Mouse (Mus musculus) heart, embryonic 13.5 days (tissue): ENCODE data around the gene St3gal4. TPM values are rescaled to one million over a fixed set of nuclear protein-coding genes. Genes with fewer than 3 reads are reported as not detected.
A peak's percentile ranks its signal among the peaks of the same experiment; 100 is the strongest.

ENCODE experiments used
- ATAC-seq: fragments of 200-750 bp; cut with Nextera tagmentation; 2 replicates; pipeline ENCODE4 v1.8.0; 2017; ENCODE audit warnings: moderate TSS enrichment; ENCODE audit not compliant: insufficient number of reproducible peaks, low FRiP score, low TSS enrichment; ENCODE audit errors: extremely low read depth
- H3K27ac ChIP-seq: fragments of 300-500 bp; sonication (generic); replicated peaks from 2 replicates; pipeline ENCODE4 v1.5.1; 2015; ENCODE audit warnings: moderate library complexity, mild to moderate bottlenecking, inconsistent platforms
- H3K27me3 ChIP-seq: fragments of 300-500 bp; sonication (generic); replicated peaks from 2 replicates; pipeline ENCODE4 v1.6.1; 2015; ENCODE audit warnings: mild to moderate bottlenecking, inconsistent platforms
- H3K36me3 ChIP-seq: fragments of 300-500 bp; sonication (generic); 2 replicates; pipeline ENCODE4 v1.6.1; 2015; ENCODE audit warnings: mild to moderate bottlenecking, inconsistent platforms
- H3K4me1 ChIP-seq: fragments of 300-500 bp; sonication (generic); 2 replicates; pipeline ENCODE4 v1.6.1; 2015; ENCODE audit warnings: inconsistent platforms
- H3K4me2 ChIP-seq: fragments of 300-500 bp; sonication (generic); 2 replicates; pipeline ENCODE4 v1.6.1; 2015; ENCODE audit warnings: inconsistent platforms, mild to moderate bottlenecking, moderate library complexity
- H3K4me3 ChIP-seq: fragments of 300-500 bp; sonication (generic); 2 replicates; pipeline ENCODE4 v1.5.1; 2015; ENCODE audit warnings: moderate library complexity, mild to moderate bottlenecking, inconsistent platforms
- H3K9ac ChIP-seq: fragments of 300-500 bp; sonication (generic); 2 replicates; pipeline ENCODE4 v1.6.1; 2015; ENCODE audit warnings: inconsistent platforms, mild to moderate bottlenecking, moderate library complexity
- H3K9me3 ChIP-seq: fragments of 300-500 bp; sonication (generic); 2 replicates; pipeline ENCODE4 v1.6.1; 2016; ENCODE audit warnings: inconsistent platforms
- WGBS: fragments of 180-500 bp; shearing (Covaris S2); methylation state at CpG from one replicate; pipeline ENCODE4 v1.1.7; 2015; ENCODE audit warnings: mixed read lengths; 5-methylcytosine and 5-hydroxymethylcytosine counted together
- polyA plus RNA-seq: library from polyadenylated mRNA; unstranded; fragments of >200 nt; fragmentation: Nextera tagmentation; extraction: Ambion mirVana; gene quantifications from 2 replicates; pipeline ENCODE4 v1.2.1, GENCODE M21; 2015

Gene St3gal4
- polyA plus RNA-seq, 1 experiment from 2014 or later = 15.4 TPM

DNA sequence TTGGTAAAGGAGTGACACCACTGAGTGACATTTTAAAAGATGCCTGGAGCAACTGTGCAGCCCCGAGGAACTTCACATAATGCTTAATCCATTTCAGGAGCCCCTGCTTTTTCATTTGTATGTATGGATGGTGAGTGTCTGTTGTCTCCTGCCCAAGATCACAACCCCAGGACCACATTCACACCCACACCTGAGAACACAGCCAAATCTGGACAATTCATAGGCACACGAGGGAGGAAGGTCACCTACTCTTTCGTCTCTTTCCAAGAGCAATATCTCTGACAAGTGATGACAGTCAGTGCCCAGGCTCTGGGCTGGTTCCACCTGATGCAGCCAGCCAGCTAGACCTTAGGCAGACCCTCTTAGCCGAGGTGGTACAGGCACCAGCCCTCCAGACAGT lies 14.4 kb downstream of the St3gal4 start:
- WGBS = 44% methylated on average over 4 of the region's 4 CpGs

DNA sequence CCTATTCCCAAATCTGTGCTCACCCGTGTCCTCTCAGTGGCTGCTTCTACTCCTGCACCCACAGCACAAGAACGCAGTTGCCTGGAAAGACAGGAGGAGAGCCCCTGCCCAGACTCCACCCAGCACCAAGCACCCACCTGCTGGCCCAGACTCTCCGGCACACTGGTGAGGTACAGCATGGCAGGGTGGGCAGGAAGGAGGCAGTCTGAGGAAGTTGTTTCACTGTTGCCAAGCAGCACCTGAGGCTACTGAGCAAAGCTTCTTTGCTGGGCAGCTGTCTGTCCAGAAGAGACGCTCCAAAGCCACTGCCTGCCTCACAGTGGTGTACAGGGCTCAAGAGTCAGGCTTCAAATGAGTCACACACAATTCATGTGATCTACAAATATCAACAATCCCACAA lies 20.3 kb downstream of the St3gal4 start:
- H3K9me3 ChIP-seq = no peaks in the 10 kb centered on the region
- H3K9ac ChIP-seq = no peak overlapping the region
- no peak for ATAC-seq
- no peaks in the 10 kb centered on the region for H3K27me3 ChIP-seq
- no peak overlapping the region for H3K4me3 ChIP-seq
- H3K4me1 ChIP-seq = peaks cover 18% of the 10 kb centered on the region
- 0 out of 2 replicates have a peak, but pooled peaks cover 6% of the 10 kb centered on the region for H3K36me3 ChIP-seq
- H3K27ac ChIP-seq = no peak overlapping the region
- 73% methylated on average over 4 of the region's 4 CpGs for WGBS
- no peak overlapping the region for H3K4me2 ChIP-seq

More for the DNA sequence above, 14.4 kb downstream of the St3gal4 start:
- no peak overlapping the region for H3K4me3 ChIP-seq
- H3K27ac ChIP-seq = 0 out of 2 replicates have a peak overlapping the region, but pooled peaks have one; percentile 2
- ATAC-seq = no peak
- H3K9me3 ChIP-seq = no peaks in the 10 kb centered on the region
- H3K36me3 ChIP-seq = 0 out of 2 replicates have a peak, but pooled peaks cover 6% of the 10 kb centered on the region
- H3K4me2 ChIP-seq = no peak overlapping the region
- H3K4me1 ChIP-seq = peaks cover 43% of the 10 kb centered on the region
- no peaks in the 10 kb centered on the region for H3K27me3 ChIP-seq
- H3K9ac ChIP-seq = no peak overlapping the region

DNA sequence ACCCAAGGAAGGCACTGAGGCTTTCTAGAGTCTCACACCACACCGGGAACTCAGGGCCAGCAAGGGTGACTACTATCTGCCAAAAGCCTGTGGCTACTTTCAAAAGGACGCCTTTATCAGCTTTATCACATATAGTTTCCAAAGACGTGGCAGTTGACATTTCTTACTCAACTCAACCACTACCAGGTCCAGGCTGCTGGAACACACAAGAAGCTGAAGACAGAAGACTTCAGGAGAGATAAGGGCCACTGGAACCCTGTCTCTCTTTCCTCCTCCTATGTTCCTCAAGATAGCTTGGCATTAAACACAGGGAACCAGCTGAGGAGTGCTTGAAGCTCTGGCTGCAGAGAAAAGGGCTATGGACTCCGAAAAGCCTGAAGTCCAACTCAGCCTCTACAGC lies 21.2 kb downstream of the St3gal4 start:
- no peak overlapping the region for H3K4me2 ChIP-seq
- ATAC-seq = no peak
- H3K9ac ChIP-seq = no peak overlapping the region
- no peak overlapping the region for H3K4me3 ChIP-seq
- H3K9me3 ChIP-seq = no peaks in the 10 kb centered on the region
- H3K4me1 ChIP-seq = peaks cover 18% of the 10 kb centered on the region
- WGBS = 36% methylated on average over 4 of the region's 4 CpGs
- no peaks in the 10 kb centered on the region for H3K27me3 ChIP-seq
- no peak overlapping the region for H3K27ac ChIP-seq
- 0 out of 2 replicates have a peak, but pooled peaks cover 6% of the 10 kb centered on the region for H3K36me3 ChIP-seq

DNA sequence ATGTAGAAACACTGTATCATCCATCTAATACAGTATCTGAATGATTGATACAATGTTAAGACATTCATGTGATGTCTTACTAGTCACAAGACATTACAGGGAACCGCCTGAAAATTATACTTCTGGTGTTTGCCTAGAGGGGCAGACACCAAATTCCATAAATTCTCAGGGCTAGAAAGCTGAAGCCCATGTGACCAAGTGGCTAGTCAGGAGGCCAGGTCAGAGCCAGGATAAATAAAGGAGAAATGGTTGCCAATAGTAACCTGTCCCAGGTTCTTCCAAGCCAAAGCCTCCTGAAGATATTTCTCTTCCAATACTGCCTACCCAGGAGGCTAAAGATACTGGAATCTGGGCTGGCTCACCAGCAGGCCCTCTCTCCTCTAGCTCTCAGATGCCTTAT lies 23.3 kb downstream of the St3gal4 start:
- Histone ChIP-seq H3K9ac (no peak overlapping the region), H3K4me3 (no peak overlapping the region), H3K4me1 (peaks cover 18% of the 10 kb centered on the region), H3K36me3 (0 out of 2 replicates have a peak, but pooled peaks cover 2% of the 10 kb centered on the region), H3K27ac (no peak overlapping the region), H3K27me3 (no peaks in the 10 kb centered on the region), H3K9me3 (no peaks in the 10 kb centered on the region), H3K4me2 (no peak overlapping the region)
- 86% methylated on average over 1 of the region's 1 CpGs for WGBS
- ATAC-seq = no peak

DNA sequence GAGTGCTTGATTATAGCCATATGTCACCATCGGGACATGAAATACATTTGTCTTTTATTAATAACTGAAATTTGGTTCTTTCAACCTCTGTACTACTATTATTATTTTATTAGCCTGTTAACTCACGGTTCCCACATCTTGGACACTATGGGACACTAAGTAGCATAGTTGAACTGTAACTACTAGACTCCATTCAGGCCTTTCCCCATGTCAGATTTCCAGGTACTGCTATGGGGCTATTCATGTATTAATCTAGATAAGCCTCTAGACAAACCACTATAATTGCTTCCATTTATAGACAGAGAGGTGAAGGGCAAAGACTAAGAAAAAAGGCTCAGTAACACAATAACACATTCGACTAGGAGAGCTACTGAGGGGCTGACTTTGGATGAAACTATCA lies 25.7 kb downstream of the St3gal4 start:
- WGBS = 82% methylated on average over 3 of the region's 3 CpGs

DNA sequence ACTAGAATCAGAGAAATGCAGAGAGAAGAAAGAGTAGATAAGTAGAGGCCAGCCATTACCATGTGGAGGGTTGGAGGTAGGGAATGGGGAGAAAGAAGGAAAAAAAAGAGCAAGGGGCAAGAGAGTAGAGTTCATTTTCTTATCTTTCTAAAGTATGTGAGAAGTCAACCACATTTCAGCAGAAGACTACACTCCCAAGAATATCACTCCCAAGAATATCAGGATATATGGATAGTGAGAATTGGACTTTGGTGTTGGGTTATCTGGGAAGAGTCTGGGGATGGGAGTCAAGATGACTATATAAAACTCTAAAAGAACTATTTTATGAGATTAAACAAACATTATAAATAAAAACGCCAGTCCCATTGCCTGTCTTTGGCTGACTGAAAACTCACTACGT lies 26.2 kb downstream of the St3gal4 start:
- Histone ChIP-seq H3K4me2 (no peak overlapping the region), H3K9me3 (no peaks in the 10 kb centered on the region), H3K4me1 (peaks cover 7% of the 10 kb centered on the region), H3K36me3 (no peaks in the 10 kb centered on the region), H3K27ac (no peak overlapping the region), H3K4me3 (no peak overlapping the region), H3K9ac (no peak overlapping the region), H3K27me3 (no peaks in the 10 kb centered on the region)
- no peak for ATAC-seq
- 82% methylated on average over 2 of the region's 2 CpGs for WGBS

More for the DNA sequence above, 25.7 kb downstream of the St3gal4 start:
- Histone ChIP-seq H3K36me3 (no peaks in the 10 kb centered on the region), H3K27ac (no peak overlapping the region), H3K4me3 (no peak overlapping the region), H3K4me1 (peaks cover 12% of the 10 kb centered on the region), H3K9me3 (no peaks in the 10 kb centered on the region), H3K27me3 (no peaks in the 10 kb centered on the region), H3K9ac (no peak overlapping the region), H3K4me2 (no peak overlapping the region)
- no peak for ATAC-seq

DNA sequence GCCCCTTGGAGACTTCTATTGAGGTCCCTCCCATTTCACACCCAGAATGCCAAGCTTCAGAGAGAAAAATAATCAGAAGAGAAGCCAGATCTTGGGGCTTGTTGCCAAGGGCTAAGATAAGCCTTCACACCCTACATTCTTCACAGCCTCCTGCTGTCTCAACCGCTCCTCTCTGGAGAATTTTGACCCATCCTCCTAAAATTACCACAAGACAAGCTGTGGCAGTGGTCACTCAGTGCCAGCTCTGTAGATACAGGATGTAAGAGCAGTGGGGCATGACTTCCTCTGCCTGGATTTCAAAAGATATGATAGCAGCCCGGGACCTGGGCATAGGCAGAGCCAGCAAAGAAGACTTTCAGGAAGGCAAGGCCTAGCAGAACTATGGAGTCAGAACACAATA lies 57.6 kb downstream of the St3gal4 start:
- H3K4me3 ChIP-seq = no peak overlapping the region
- H3K9ac ChIP-seq = no peak overlapping the region
- H3K9me3 ChIP-seq = no peaks in the 10 kb centered on the region
- H3K36me3 ChIP-seq = no peaks in the 10 kb centered on the region
- no peak overlapping the region for H3K4me2 ChIP-seq
- peaks cover 18% of the 10 kb centered on the region for H3K4me1 ChIP-seq
- no peaks in the 10 kb centered on the region for H3K27me3 ChIP-seq
- 32% methylated on average over 2 of the region's 2 CpGs for WGBS
- no peak for ATAC-seq
- no peak overlapping the region for H3K27ac ChIP-seq

DNA sequence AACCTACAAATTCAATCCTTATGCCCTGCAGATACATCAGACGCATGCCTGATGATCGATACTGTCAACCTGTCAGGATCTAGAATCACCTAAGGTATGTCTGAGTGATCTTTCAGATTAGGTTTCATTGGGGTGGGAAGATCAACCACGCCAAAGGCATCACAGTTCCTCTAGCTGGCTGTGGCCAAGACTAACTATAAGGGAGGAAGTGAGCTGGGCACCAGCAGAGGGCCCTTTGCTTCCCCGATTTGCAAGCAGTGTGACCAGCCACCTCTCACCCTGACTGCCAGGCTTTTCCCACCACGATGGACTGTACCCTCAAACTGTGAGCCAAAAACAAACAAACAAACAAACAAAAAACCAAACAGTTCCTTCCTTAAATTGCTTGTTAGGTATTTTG lies 59.2 kb downstream of the St3gal4 start:
- Histone ChIP-seq H3K9me3 (no peaks in the 10 kb centered on the region), H3K27ac (no peak overlapping the region), H3K27me3 (0 out of 2 replicates have a peak, but pooled peaks cover 4% of the 10 kb centered on the region), H3K9ac (no peak overlapping the region), H3K4me3 (no peak overlapping the region), H3K36me3 (no peaks in the 10 kb centered on the region), H3K4me2 (no peak overlapping the region), H3K4me1 (peaks cover 18% of the 10 kb centered on the region)
- ATAC-seq = no peak
- WGBS = 72% methylated on average over 5 of the region's 5 CpGs

DNA sequence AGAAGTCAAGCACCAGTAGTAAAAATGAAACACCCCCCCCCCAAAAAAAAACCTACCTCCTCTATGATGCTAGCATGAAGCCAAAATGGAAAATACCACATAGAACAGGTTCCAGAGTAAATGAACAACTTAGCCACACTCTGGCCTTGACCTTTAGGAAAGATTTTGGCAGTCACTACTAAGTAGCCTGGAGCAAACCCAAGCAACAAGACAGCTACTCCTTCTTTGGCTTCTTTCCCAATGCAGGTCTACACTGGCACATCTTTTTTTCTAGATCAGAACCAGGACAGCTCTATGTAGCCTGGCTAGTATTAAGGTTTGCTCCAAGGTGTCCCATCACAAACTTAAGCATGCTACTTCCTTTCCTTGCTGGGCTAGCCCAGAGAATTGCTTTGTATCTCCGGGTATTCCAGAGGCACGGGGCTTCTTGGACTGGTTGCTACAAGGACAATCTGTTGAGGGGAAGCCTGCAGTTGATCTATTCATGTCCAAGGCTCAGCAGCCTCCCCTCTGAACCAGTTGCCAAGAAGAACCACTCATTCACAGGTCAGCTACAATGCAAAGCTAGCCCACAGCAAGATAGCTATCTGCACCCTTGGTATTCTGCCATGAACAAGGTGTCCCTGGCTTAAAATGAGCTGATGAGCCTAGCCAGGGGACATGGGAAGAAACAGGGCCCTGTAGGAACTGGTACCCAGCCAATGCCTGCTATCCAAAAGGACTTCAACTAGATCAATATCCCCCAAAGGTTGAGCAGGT lies 60.3 kb downstream of the St3gal4 start:
- Histone ChIP-seq H3K36me3 (peaks cover 9% of the 10 kb centered on the region), H3K9ac (no peak overlapping the region), H3K4me1 (peaks cover 18% of the 10 kb centered on the region), H3K4me3 (no peak overlapping the region), H3K4me2 (no peak overlapping the region), H3K9me3 (no peaks in the 10 kb centered on the region), H3K27ac (no peak overlapping the region), H3K27me3 (peaks cover 8% of the 10 kb centered on the region; the same call in 1 of the 2 replicates)
- WGBS = 83% methylated on average over 2 of the region's 2 CpGs
- no peak for ATAC-seq

DNA sequence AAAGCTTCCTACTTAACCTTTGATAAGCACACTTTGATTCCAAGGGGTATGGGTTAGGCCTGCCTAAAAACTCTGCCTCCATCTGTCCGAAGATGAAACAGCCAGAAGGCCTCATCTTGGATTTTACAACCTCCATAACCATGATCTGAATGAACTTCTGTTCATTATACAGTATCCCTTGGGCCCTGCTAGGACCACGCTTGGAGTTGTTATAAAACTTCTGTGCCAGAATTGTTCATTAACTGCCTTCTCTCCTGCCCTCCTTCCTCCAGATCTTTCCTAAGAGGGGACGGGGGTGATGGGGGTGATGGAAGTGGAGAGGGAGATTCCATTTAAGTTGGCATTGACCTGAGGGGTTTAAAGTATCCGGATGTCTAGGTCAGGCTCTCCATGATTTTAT lies 60.9 kb downstream of the St3gal4 start:
- H3K4me3 ChIP-seq = no peak overlapping the region
- no peak overlapping the region for H3K9ac ChIP-seq
- H3K4me2 ChIP-seq = no peak overlapping the region
- peaks cover 18% of the 10 kb centered on the region for H3K4me1 ChIP-seq
- 85% methylated on average over 4 of the region's 4 CpGs for WGBS
- ATAC-seq = no peak
- no peak overlapping the region for H3K27ac ChIP-seq
- no peaks in the 10 kb centered on the region for H3K9me3 ChIP-seq
- H3K27me3 ChIP-seq = peaks cover 8% of the 10 kb centered on the region; the same call in 1 of the 2 replicates
- peaks cover 15% of the 10 kb centered on the region for H3K36me3 ChIP-seq

DNA sequence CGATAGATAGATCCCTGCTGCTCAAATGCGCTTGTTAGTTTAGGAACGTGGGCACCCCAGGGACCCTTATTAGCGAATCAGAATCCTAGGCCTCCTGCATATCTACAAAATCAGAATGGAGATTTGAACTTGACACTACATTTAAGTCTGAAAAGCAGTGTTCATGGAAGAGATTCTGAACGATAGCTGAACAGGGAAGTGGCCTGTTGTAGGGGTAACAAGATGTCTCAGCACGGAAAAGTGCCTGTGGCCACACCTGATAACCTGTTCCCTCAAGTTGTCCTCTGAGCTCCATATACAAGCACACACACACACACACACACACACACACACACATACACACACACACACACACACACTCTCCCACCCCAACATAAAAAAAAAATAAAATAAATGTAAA lies 61.4 kb downstream of the St3gal4 start:
- Histone ChIP-seq H3K4me2 (no peak overlapping the region), H3K27me3 (peaks cover 8% of the 10 kb centered on the region; the same call in 1 of the 2 replicates), H3K27ac (no peak overlapping the region), H3K36me3 (peaks cover 21% of the 10 kb centered on the region), H3K4me3 (no peak overlapping the region), H3K4me1 (peaks cover 22% of the 10 kb centered on the region), H3K9ac (no peak overlapping the region), H3K9me3 (no peaks in the 10 kb centered on the region)
- ATAC-seq = no peak
- WGBS = 82% methylated on average over 6 of the region's 6 CpGs

DNA sequence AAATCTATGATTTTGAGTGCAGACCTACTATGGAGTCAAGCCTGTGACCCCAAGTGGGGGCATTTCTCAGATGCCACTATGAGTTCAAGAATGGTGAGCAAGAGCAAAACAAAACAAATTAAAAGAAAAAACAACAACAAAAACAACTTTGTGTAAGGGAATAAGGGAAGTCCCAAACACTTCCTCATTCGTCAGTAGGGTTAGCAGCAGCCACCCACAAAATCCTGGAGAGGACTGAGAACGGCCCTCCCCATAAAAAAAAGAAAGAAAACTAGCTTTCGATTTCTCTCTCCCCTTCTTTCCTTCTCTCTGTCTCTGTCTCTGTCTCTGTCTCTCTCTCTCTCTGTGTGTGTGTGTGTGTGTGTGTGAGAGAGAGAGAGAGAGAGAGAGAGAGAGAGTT lies 62.5 kb downstream of the St3gal4 start:
- H3K4me3 ChIP-seq = no peak overlapping the region
- no peak overlapping the region for H3K27ac ChIP-seq
- no peak for ATAC-seq
- H3K4me1 ChIP-seq = peaks cover 28% of the 10 kb centered on the region
- peaks cover 8% of the 10 kb centered on the region; the same call in 1 of the 2 replicates for H3K27me3 ChIP-seq
- WGBS = 85% methylated on average over 3 of the region's 3 CpGs
- H3K4me2 ChIP-seq = no peak overlapping the region
- no peak overlapping the region for H3K9ac ChIP-seq
- H3K9me3 ChIP-seq = no peaks in the 10 kb centered on the region
- peaks cover 25% of the 10 kb centered on the region for H3K36me3 ChIP-seq
